In genomic region chr9:83115676-83116075, GRCm38 (mm10) we compare ENCODE assay signal across 19 mouse cellular contexts. TPM values are rescaled to one million over a fixed set of nuclear protein-coding genes. Genes with fewer than 3 reads are reported as not detected.
A peak's percentile ranks its signal among the peaks of the same experiment; 100 is the strongest.
DNase-seq lines count a peak whose midpoint lies in the region; ATAC-seq lines count a peak whose summit lies in the region.
"Had no signal": no experiment of that assay in that cellular context is flagged by ENCODE, and none has a peak within 500 bp of the region (broad histone marks: within the 10 kb centered on the region; RNA-seq: fewer than 3 reads in every experiment).

No protein-coding gene starts in this region.

- 90% methylated on average over 2 of the region's 2 CpGs for WGBS in heart, embryonic 12.5 days
- WGBS in kidney, embryonic 16.5 days, result 92% methylated on average over 2 of the region's 2 CpGs

- no peak overlapping the region for H3K4me2 ChIP-seq in heart, embryonic 12.5 days
- no peak overlapping the region for H3K4me2 ChIP-seq in kidney, embryonic 16.5 days (replicated peaks; ENCODE audit: low read depth, low read length)
- H3K4me2 ChIP-seq: forebrain, embryonic 15.5 days; hindbrain, embryonic 12.5 days; hindbrain, embryonic 15.5 days had no signal

- no peaks in the 10 kb centered on the region for H3K9me3 ChIP-seq in heart, embryonic 12.5 days (replicated peaks)
- H3K9me3 ChIP-seq in kidney, embryonic 16.5 days (ENCODE audit: low read length), result no peaks in the 10 kb centered on the region
- H3K9me3 ChIP-seq: forebrain, embryonic 15.5 days; heart, embryonic 10.5 days; hindbrain, embryonic 12.5 days; hindbrain, embryonic 15.5 days had no signal

- no peaks in the 10 kb centered on the region for H3K27me3 ChIP-seq in heart, embryonic 12.5 days (replicated peaks)
- no peaks in the 10 kb centered on the region for H3K27me3 ChIP-seq in kidney, embryonic 16.5 days (ENCODE audit: insufficient read depth, low read length)
- H3K27me3 ChIP-seq: forebrain, embryonic 15.5 days; hindbrain, embryonic 12.5 days; hindbrain, embryonic 15.5 days; Patski had no signal

- H3K36me3 ChIP-seq in heart, embryonic 12.5 days, result peaks cover 7% of the 10 kb centered on the region; the same call in 1 of the 2 replicates
- H3K36me3 ChIP-seq in kidney, embryonic 16.5 days (ENCODE audit: insufficient read depth, low read length), result no peaks in the 10 kb centered on the region
- H3K36me3 ChIP-seq: heart, embryonic 10.5 days; hindbrain, embryonic 12.5 days; hindbrain, embryonic 15.5 days had no signal

- H3K9ac ChIP-seq in heart, embryonic 12.5 days, result no peak overlapping the region
- H3K9ac ChIP-seq in kidney, embryonic 16.5 days (replicated peaks; ENCODE audit: low read length), result no peak overlapping the region
- H3K9ac ChIP-seq: forebrain, embryonic 15.5 days; hindbrain, embryonic 12.5 days; hindbrain, embryonic 15.5 days had no signal

- DNase-seq in heart, adult 11 months, result peak; percentile 7
- peak; percentile 7 to 18 for DNase-seq in kidney, adult 8-10 months
- DNase-seq in kidney, postnatal 10 days, result peak; percentile 53
- DNase-seq in thymus, postnatal 36 days, result no peak
- DNase-seq: adrenal gland, postnatal 10 days; adrenal gland, postnatal 36 days; cerebellum, adult 18-20 months; cerebellum, adult 9-10 months; cerebellum, postnatal 14 days; gastrocnemius, postnatal 25 days; heart, adult 2 months had no signal

- H3K4me3 ChIP-seq in heart, embryonic 12.5 days, result no peak overlapping the region
- no peak overlapping the region for H3K4me3 ChIP-seq in kidney, embryonic 16.5 days (ENCODE audit: low read length)
- H3K4me3 ChIP-seq: forebrain, embryonic 15.5 days; heart, adult 2 months; heart, embryonic 10.5 days; hindbrain, embryonic 12.5 days; hindbrain, embryonic 15.5 days had no signal

- ATAC-seq in heart, embryonic 12.5 days (ENCODE audit: insufficient number of reproducible peaks, low FRiP score), result no peak
- ATAC-seq in kidney, embryonic 16.5 days (ENCODE audit: low FRiP score, low TSS enrichment), result no peak
- ATAC-seq in monocyte, adult 5-6 weeks (replicated peaks; ENCODE audit: insufficient number of reproducible peaks, low FRiP score, low TSS enrichment, poor library complexity, severe bottlenecking), result no peak
- ATAC-seq: forebrain, embryonic 15.5 days; Patski had no signal

- no peak overlapping the region for H3K27ac ChIP-seq in heart, embryonic 12.5 days (ENCODE audit: poor library complexity, severe bottlenecking)
- no peak overlapping the region for H3K27ac ChIP-seq in kidney, embryonic 16.5 days (ENCODE audit: low read length)
- H3K27ac ChIP-seq: forebrain, embryonic 15.5 days; heart, adult 2 months; heart, embryonic 10.5 days; hindbrain, embryonic 12.5 days; hindbrain, embryonic 15.5 days had no signal

- peaks cover 15% of the 10 kb centered on the region; the same call in 1 of the 2 replicates for H3K4me1 ChIP-seq in heart, embryonic 12.5 days (replicated peaks)
- 0 out of 2 replicates have a peak, but pooled peaks cover 3% of the 10 kb centered on the region for H3K4me1 ChIP-seq in kidney, embryonic 16.5 days (ENCODE audit: insufficient read depth, low read length)
- H3K4me1 ChIP-seq: forebrain, embryonic 15.5 days; hindbrain, embryonic 12.5 days; hindbrain, embryonic 15.5 days had no signal

RNA-seq across cellular contexts. Expression of gene Hmgn3, which starts 30.8 kb away (rescaled TPM):
- 122 and 124 TPM in 2 replicates for polyA plus RNA-seq in heart, embryonic 12.5 days (2016; fragmentation: Nextera tagmentation; extraction: Ambion mirVana)
- 111 and 113 TPM in 2 replicates for polyA plus RNA-seq in kidney, embryonic 16.5 days (2015; fragmentation: Nextera tagmentation; extraction: Ambion mirVana)
- 6.3 to 15.7 TPM (median 15.4 TPM) in 3 replicates for total RNA-seq in monocyte, adult 5-6 weeks (2017)

Comparison
In these comparisons a context has a peak if more than half of its experiments do, and no peak if none do; other contexts are left out.
1. DNase-seq: peak in heart, adult 11 months (single experiment), kidney, adult 8-10 months (2 of 2) and kidney, postnatal 10 days (single experiment); none in thymus, postnatal 36 days (0 of 2).